Mouse (Mus musculus): ENCODE results near the gene Siae. TPM values are rescaled to one million over a fixed set of nuclear protein-coding genes. Genes with fewer than 3 reads are reported as not detected.

Siae gene
- polyA plus RNA-seq, 1 experiment from 2014 or later, result 16.6 TPM

DNA sequence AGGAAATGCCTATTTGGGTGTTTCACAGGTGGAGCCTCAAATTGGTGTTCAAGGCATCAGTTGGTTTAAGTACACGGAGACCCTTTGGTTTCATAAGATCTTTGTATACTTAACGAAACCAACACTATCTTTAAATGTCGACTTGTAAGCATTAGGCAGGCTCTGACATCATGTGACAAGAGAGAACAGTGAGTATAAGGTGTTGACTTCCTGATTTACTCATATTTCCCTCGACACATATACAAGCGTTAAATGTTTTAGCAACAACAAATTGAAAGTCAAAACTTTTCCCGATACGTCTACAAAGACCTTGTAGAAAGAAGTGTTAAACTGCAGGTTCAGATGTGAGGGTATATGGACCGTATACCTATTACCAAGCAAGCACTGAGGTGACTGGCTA lies 100.5 kb downstream of the Siae start:
- ATAC-seq, result no peak
- 52% methylated on average over 8 of the region's 8 CpGs for WGBS
- no peak overlapping the region for H3K27ac ChIP-seq (ENCODE audit: low read length)

DNA sequence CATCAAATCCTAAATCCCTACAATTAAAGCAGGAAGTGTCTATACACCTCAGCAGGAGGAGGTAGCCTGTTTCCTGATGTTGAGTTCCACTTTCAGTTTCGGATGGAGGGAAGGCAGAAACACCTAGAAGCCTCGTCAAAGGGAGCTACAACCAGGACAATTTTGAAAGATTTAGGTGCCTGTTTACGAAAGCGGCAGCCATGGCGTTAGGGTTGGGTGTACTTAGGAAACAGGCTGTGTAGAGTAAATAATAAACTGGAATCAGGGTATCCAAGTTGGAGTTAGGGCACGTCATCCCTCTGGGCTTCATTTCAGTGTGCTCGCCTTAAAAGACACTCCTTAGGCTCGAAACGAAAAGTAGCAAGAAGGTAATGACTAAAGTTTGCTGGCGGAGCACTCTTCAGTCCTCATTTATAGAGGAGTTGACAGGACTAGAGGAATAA lies 101.0 kb downstream of the Siae start:
- H3K4me3 ChIP-seq (ENCODE audit: low read length), result peak overlapping the region; percentile 85
- peak overlapping the region; percentile 70 for H3K4me2 ChIP-seq (ENCODE audit: low read depth, low read length)
- H3K9me3 ChIP-seq (ENCODE audit: control insufficient read depth, low read length), result no peaks in the 10 kb centered on the region
- H3K9ac ChIP-seq (ENCODE audit: low read depth, low read length), result peak overlapping the region; percentile 88
- H3K27me3 ChIP-seq (replicated peaks; ENCODE audit: control insufficient read depth, insufficient read depth, low read length), result no peaks in the 10 kb centered on the region
- under 1% methylated on average over 10 of the region's 10 CpGs for WGBS
- ATAC-seq, result peak; percentile 57
- H3K27ac ChIP-seq (ENCODE audit: low read length), result peak overlapping the region; percentile 96
- no peaks in the 10 kb centered on the region; the same call in 1 of the 2 replicates for H3K4me1 ChIP-seq (ENCODE audit: control insufficient read depth, insufficient read depth, low read length)
- peaks cover 15% of the 10 kb centered on the region for H3K36me3 ChIP-seq (ENCODE audit: control insufficient read depth, insufficient read depth, low read length)

More for the DNA sequence above, 100.5 kb downstream of the Siae start:
- peak overlapping the region; percentile 85 for H3K4me3 ChIP-seq (ENCODE audit: low read length)
- H3K4me1 ChIP-seq (ENCODE audit: control insufficient read depth, insufficient read depth, low read length), result no peaks in the 10 kb centered on the region; the same call in 1 of the 2 replicates
- H3K4me2 ChIP-seq (ENCODE audit: low read depth, low read length), result peak overlapping the region; percentile 70
- peak overlapping the region; percentile 88; the same call in 1 of the 2 replicates for H3K9ac ChIP-seq (ENCODE audit: low read depth, low read length)
- H3K9me3 ChIP-seq (ENCODE audit: control insufficient read depth, low read length), result no peaks in the 10 kb centered on the region
- H3K36me3 ChIP-seq (ENCODE audit: control insufficient read depth, insufficient read depth, low read length), result peaks cover 17% of the 10 kb centered on the region
- no peaks in the 10 kb centered on the region for H3K27me3 ChIP-seq (replicated peaks; ENCODE audit: control insufficient read depth, insufficient read depth, low read length)

DNA sequence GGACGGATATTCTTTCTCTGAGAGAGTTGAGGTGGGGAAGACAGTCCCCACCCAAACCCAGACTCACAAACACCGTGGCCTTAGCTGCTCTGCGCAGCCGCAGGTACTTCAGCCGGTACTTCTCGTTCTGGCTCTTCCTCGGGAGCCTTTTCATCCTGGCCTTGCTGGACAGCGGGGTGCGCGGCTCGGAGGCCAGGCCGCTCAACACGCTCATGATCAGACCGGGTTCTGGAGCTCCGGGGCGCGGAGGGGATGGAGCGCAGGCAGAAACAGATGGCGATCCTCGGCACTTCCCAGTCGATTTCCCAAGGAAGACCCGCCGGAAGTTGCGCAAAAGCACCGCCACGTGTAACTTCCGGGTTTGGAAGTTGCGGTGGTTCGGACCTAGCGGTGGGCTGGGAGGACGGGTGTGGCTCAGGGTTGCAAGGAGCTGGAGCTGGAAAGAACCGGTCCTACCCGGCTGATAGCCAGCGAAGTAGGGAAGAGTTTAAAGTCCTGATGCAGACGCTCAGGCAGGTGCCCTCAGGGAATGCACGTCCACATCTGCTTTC lies 101.5 kb downstream of the Siae start, which contains the start of gene Tbrg1:
Gene Tbrg1, minus strand, starts transcription at position 382 of the 551 bp plus-strand sequence.
- 1% methylated on average over 36 of the region's 36 CpGs for WGBS
- peak within 1 kb of the TSS; percentile 88 for H3K9ac ChIP-seq (ENCODE audit: low read depth, low read length)

DNA sequence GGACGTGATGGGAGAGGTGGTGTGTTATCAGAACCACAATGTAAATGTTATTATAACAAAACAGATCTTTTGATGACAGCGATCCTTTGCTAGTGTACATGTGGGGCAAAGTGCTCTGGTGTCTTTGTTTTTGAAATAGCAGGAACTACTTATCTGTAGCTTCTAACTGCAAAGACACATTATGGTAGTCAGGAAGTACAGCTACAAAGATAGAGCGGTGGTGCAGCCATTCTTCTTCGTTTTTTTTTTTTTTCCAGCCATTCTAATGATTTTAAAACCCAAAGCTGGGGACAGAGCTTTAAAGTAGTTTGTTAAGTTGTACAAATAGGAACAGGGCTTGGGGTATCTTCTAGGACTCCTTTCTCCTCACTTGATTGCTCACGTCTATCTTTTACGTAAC lies 103.9 kb downstream of the Siae start:
- 81% methylated on average over 6 of the region's 6 CpGs for WGBS
- no peaks in the 10 kb centered on the region for H3K36me3 ChIP-seq (ENCODE audit: control insufficient read depth, insufficient read depth, low read length)
- H3K4me2 ChIP-seq (ENCODE audit: low read depth, low read length), result no peak overlapping the region
- no peak overlapping the region for H3K4me3 ChIP-seq (ENCODE audit: low read length)
- no peaks in the 10 kb centered on the region for H3K9me3 ChIP-seq (ENCODE audit: control insufficient read depth, low read length)
- H3K4me1 ChIP-seq (ENCODE audit: control insufficient read depth, insufficient read depth, low read length), result no peaks in the 10 kb centered on the region; the same call in 1 of the 2 replicates
- no peak for ATAC-seq
- no peak overlapping the region for H3K9ac ChIP-seq (ENCODE audit: low read depth, low read length)
- no peaks in the 10 kb centered on the region for H3K27me3 ChIP-seq (replicated peaks; ENCODE audit: control insufficient read depth, insufficient read depth, low read length)
- H3K27ac ChIP-seq (ENCODE audit: low read length), result no peak overlapping the region

More for the DNA sequence above, 101.5 kb downstream of the Siae start, which contains the start of gene Tbrg1:
- ATAC-seq, result peak; percentile 98
- Histone ChIP-seq H3K4me1 (ENCODE audit: control insufficient read depth, insufficient read depth, low read length) (no peaks in the 10 kb centered on the region; the same call in 1 of the 2 replicates), H3K27ac (ENCODE audit: low read length) (peak within 1 kb of the TSS; percentile 96), H3K4me2 (ENCODE audit: low read depth, low read length) (peak within 1 kb of the TSS; percentile 70), H3K36me3 (ENCODE audit: control insufficient read depth, insufficient read depth, low read length) (peaks cover 15% of the 10 kb centered on the region), H3K4me3 (ENCODE audit: low read length) (peak within 1 kb of the TSS; percentile 85), H3K27me3 (replicated peaks; ENCODE audit: control insufficient read depth, insufficient read depth, low read length) (no peaks in the 10 kb centered on the region), H3K9me3 (ENCODE audit: control insufficient read depth, low read length) (no peaks in the 10 kb centered on the region)

DNA sequence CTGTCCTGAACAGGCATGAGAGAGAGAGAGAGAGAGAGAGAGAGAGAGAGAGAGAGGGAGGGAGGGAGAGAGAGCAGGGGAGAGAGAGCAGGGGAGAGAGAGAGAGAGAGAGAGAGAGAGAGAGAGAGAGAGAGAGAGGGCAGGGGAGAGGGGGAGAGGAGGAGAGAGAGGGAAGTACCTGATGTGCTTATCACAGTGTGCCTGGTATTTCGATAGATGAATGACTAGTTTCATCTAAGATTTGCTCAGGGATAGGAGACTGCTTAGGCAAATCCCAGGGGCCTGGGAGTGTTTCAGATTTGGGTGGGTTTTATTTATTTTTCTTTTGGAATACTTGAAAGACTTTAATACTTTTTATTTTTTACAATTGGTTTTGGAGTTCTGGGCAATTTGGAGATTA lies 107.7 kb downstream of the Siae start:
- no peaks in the 10 kb centered on the region for H3K27me3 ChIP-seq (replicated peaks; ENCODE audit: control insufficient read depth, insufficient read depth, low read length)
- no peak overlapping the region for H3K9ac ChIP-seq (ENCODE audit: low read depth, low read length)
- no peaks in the 10 kb centered on the region for H3K4me1 ChIP-seq (ENCODE audit: control insufficient read depth, insufficient read depth, low read length)
- H3K36me3 ChIP-seq (ENCODE audit: control insufficient read depth, insufficient read depth, low read length), result no peaks in the 10 kb centered on the region
- ATAC-seq, result no peak
- no peak overlapping the region for H3K27ac ChIP-seq (ENCODE audit: low read length)
- WGBS, result 69% methylated on average over 1 of the region's 1 CpGs
- H3K9me3 ChIP-seq (ENCODE audit: control insufficient read depth, low read length), result no peaks in the 10 kb centered on the region
- no peak overlapping the region for H3K4me3 ChIP-seq (ENCODE audit: low read length)
- H3K4me2 ChIP-seq (ENCODE audit: low read depth, low read length), result no peak overlapping the region

DNA sequence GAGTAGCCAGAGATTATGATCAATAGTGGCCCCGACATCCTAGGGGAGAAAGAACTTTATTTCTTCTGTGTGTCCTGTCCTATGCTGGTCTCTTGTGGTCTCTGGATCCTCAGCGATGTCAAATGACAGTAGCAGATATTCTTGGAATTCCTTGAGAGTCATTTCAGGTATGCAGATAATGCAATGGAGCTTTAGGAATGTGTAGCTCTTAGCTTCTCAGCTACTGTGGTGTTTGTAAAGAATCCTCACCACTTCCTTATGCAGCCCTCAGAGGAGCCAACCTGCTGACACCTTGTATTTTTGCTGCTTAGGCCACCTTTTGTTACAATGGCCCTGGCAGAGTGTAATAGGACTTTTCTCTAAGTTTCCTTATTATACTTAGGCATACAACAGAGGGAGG lies 109.1 kb downstream of the Siae start:
- Histone ChIP-seq H3K27me3 (replicated peaks; ENCODE audit: control insufficient read depth, insufficient read depth, low read length) (no peaks in the 10 kb centered on the region), H3K27ac (ENCODE audit: low read length) (no peak overlapping the region), H3K4me3 (ENCODE audit: low read length) (no peak overlapping the region), H3K9ac (ENCODE audit: low read depth, low read length) (no peak overlapping the region), H3K9me3 (ENCODE audit: control insufficient read depth, low read length) (no peaks in the 10 kb centered on the region), H3K36me3 (ENCODE audit: control insufficient read depth, insufficient read depth, low read length) (no peaks in the 10 kb centered on the region), H3K4me2 (ENCODE audit: low read depth, low read length) (no peak overlapping the region), H3K4me1 (ENCODE audit: control insufficient read depth, insufficient read depth, low read length) (no peaks in the 10 kb centered on the region)
- no peak for ATAC-seq
- 70% methylated on average over 2 of the region's 2 CpGs for WGBS

DNA sequence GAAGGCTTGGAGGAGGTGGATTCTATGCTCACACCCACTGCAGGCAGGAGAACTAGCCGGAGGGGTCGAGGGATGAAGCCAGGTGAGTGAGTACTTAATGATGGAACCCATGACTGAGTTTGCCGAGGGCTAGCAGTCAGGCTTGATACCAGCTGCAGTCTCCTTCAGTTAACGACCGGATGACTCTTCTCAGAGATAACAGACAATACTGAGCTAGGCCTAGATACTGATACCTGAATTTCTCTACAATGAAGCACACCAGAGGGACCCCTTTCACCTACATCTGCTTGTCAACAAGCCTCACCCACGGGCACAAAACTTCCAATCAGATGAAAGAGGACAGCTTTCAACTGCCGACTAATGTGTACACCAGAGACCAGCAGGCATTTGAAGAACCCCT lies 110.5 kb downstream of the Siae start:
- H3K27me3 ChIP-seq (replicated peaks; ENCODE audit: control insufficient read depth, insufficient read depth, low read length), result no peaks in the 10 kb centered on the region
- H3K4me2 ChIP-seq (ENCODE audit: low read depth, low read length), result no peak overlapping the region
- H3K4me1 ChIP-seq (ENCODE audit: control insufficient read depth, insufficient read depth, low read length), result no peaks in the 10 kb centered on the region
- ATAC-seq, result no peak
- no peak overlapping the region for H3K4me3 ChIP-seq (ENCODE audit: low read length)
- H3K9me3 ChIP-seq (ENCODE audit: control insufficient read depth, low read length), result no peaks in the 10 kb centered on the region
- 70% methylated on average over 7 of the region's 7 CpGs for WGBS
- H3K9ac ChIP-seq (ENCODE audit: low read depth, low read length), result no peak overlapping the region
- no peaks in the 10 kb centered on the region for H3K36me3 ChIP-seq (ENCODE audit: control insufficient read depth, insufficient read depth, low read length)
- H3K27ac ChIP-seq (ENCODE audit: low read length), result no peak overlapping the region

DNA sequence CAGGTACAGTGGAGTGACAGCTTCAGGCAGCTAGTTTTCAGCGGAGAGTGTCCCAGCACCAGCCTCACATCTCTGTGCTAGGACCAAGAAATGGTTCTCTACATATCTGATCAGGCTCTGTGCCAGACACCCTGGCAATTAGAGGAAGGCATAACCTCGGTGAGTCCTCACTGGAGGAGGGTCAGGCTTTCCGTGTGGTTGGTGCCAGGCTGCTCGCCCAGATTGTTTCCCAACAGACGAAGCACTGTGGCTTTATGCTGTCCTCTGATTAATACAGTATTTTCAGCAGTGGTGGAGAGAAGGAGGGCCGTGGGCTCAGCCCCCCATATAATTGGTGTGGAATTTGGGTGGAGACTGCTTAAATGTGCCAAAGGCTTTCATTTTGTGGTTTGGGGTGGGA lies 113.6 kb downstream of the Siae start, which contains the start of gene Panx3:
Gene Panx3, minus strand, starts transcription at position 121 of the 400 bp plus-strand sequence.
- no peaks in the 10 kb centered on the region for H3K9me3 ChIP-seq (ENCODE audit: control insufficient read depth, low read length)
- no peak within 1 kb of the TSS for H3K4me3 ChIP-seq (ENCODE audit: low read length)
- no peak within 1 kb of the TSS for H3K27ac ChIP-seq (ENCODE audit: low read length)
- no peaks in the 10 kb centered on the region for H3K36me3 ChIP-seq (ENCODE audit: control insufficient read depth, insufficient read depth, low read length)
- no peak for ATAC-seq
- no peaks in the 10 kb centered on the region for H3K4me1 ChIP-seq (ENCODE audit: control insufficient read depth, insufficient read depth, low read length)
- WGBS, result 69% methylated on average over 6 of the region's 6 CpGs
- no peak within 1 kb of the TSS for H3K4me2 ChIP-seq (ENCODE audit: low read depth, low read length)
- H3K9ac ChIP-seq (ENCODE audit: low read depth, low read length), result no peak within 1 kb of the TSS
- H3K27me3 ChIP-seq (replicated peaks; ENCODE audit: control insufficient read depth, insufficient read depth, low read length), result no peaks in the 10 kb centered on the region

DNA sequence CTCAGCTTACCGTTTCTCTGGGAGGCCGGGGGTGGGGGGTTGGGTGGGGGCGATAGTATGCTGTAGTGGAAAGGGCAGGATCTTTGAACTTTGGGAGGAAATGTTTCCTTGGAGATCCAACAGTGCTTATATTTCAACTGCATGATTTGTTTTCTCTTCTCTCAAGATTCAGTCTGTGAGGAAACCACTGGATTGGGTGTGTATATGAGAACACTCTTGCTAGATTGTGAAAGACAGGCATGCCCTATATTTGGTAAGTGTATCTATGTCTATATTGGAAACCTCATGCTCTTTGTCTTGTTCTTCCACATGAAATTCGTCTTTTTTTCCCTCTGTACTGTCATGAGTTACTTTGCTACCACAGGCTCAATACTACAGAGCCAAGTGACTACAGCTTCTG lies 114.2 kb downstream of the Siae start:
- Histone ChIP-seq H3K9me3 (ENCODE audit: control insufficient read depth, low read length) (no peaks in the 10 kb centered on the region), H3K4me1 (ENCODE audit: control insufficient read depth, insufficient read depth, low read length) (no peaks in the 10 kb centered on the region), H3K36me3 (ENCODE audit: control insufficient read depth, insufficient read depth, low read length) (no peaks in the 10 kb centered on the region), H3K4me3 (ENCODE audit: low read length) (no peak overlapping the region), H3K4me2 (ENCODE audit: low read depth, low read length) (no peak overlapping the region), H3K27me3 (replicated peaks; ENCODE audit: control insufficient read depth, insufficient read depth, low read length) (no peaks in the 10 kb centered on the region), H3K27ac (ENCODE audit: low read length) (no peak overlapping the region), H3K9ac (ENCODE audit: low read depth, low read length) (no peak overlapping the region)
- 49% methylated on average over 4 of the region's 4 CpGs for WGBS
- no peak for ATAC-seq

DNA sequence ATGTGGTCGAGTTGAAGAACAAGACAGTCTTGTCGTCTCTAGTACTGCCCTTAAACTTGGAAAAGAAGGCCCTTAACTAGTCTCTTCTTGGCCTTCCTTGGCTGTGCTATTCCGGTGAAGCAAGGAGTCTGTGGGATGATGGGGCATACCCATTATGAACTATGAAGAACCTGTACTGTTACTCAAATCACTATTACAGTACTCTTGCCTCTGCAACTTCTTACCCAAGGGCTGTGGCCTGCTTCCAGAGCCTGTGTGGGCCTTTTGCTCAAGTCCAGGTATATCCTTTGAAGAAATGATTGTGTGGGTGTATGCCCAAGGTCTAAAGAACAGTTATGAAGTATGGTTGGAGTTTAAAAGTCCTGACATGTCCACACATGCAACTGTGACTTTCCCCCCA lies 114.8 kb downstream of the Siae start:
- no peak overlapping the region for H3K9ac ChIP-seq (ENCODE audit: low read depth, low read length)
- WGBS, result 88% methylated on average over 3 of the region's 3 CpGs
- no peak for ATAC-seq
- H3K4me1 ChIP-seq (ENCODE audit: control insufficient read depth, insufficient read depth, low read length), result no peaks in the 10 kb centered on the region
- H3K27me3 ChIP-seq (replicated peaks; ENCODE audit: control insufficient read depth, insufficient read depth, low read length), result no peaks in the 10 kb centered on the region
- no peaks in the 10 kb centered on the region for H3K9me3 ChIP-seq (ENCODE audit: control insufficient read depth, low read length)
- no peak overlapping the region for H3K27ac ChIP-seq (ENCODE audit: low read length)
- no peaks in the 10 kb centered on the region for H3K36me3 ChIP-seq (ENCODE audit: control insufficient read depth, insufficient read depth, low read length)
- no peak overlapping the region for H3K4me2 ChIP-seq (ENCODE audit: low read depth, low read length)
- H3K4me3 ChIP-seq (ENCODE audit: low read length), result no peak overlapping the region
